Mouse (Mus musculus): Measurements from ENCODE around the gene Prss46. TPM values are rescaled to one million over a fixed set of nuclear protein-coding genes. Genes with fewer than 3 reads are reported as not detected.

Gene Prss46
- polyA plus RNA-seq, 1 experiment, result 0.08 TPM

- 79% methylated on average over 2 of the region's 2 CpGs for WGBS
- Histone ChIP-seq H3K4me1 (replicated peaks; ENCODE audit: control insufficient read depth, insufficient read depth, low read length) (peaks cover 4% of the 10 kb centered on the region; the same call in 1 of the 2 replicates), H3K27ac (ENCODE audit: control insufficient read depth, insufficient read depth, low read length) (no peak overlapping the region), H3K36me3 (ENCODE audit: control insufficient read depth, insufficient read depth, low read length) (no peaks in the 10 kb centered on the region), H3K4me3 (ENCODE audit: control insufficient read depth, insufficient read depth, low read length) (no peak overlapping the region), H3K27me3 (ENCODE audit: control insufficient read depth, insufficient read depth, low read length) (no peaks in the 10 kb centered on the region)
- TF ChIP-seq POLR2A (IDR thresholded peaks at IDR 0.05; ENCODE audit: control insufficient read depth, extremely low read depth, insufficient read depth, low read length, poor library complexity) (no peak), CTCF (IDR thresholded peaks at IDR 0.05; ENCODE audit: borderline replicate concordance, control insufficient read depth, extremely low read depth, insufficient read depth, low read length, poor library complexity) (no peak)
- no peak for DNase-seq
These were observed 8.2 kb upstream of the Prss46 start for GRCm38 (mm10) chr9:110836112-110836511.

DNA sequence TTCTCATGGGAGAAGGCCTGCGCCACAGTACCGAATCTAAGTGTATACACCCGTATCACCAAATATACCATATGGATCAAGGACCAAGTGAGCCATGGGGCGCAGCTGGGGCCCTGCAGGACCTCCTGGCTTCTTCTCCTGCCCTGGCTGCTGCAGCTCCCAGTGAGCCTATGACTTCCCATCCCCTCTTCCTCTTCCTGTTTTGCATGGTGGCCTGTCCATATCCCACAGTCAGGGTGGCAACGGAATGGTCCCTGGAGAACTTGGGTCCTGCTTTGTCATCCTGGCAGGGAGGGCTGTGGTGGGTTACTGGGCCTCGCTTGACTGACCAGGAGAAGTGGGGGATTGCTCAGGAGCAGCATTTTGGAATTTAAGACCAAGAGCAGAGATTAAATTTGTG lies 3.4 kb upstream of the Prss46 start:
- no peak for DNase-seq
- Histone ChIP-seq H3K36me3 (ENCODE audit: control insufficient read depth, insufficient read depth, low read length) (no peaks in the 10 kb centered on the region), H3K27ac (ENCODE audit: control insufficient read depth, insufficient read depth, low read length) (no peak overlapping the region), H3K27me3 (ENCODE audit: control insufficient read depth, insufficient read depth, low read length) (no peaks in the 10 kb centered on the region), H3K4me3 (ENCODE audit: control insufficient read depth, insufficient read depth, low read length) (no peak overlapping the region), H3K4me1 (replicated peaks; ENCODE audit: control insufficient read depth, insufficient read depth, low read length) (no peaks in the 10 kb centered on the region)
- WGBS, result 94% methylated on average over 6 of the region's 6 CpGs
- TF ChIP-seq CTCF (IDR thresholded peaks at IDR 0.05; ENCODE audit: borderline replicate concordance, control insufficient read depth, extremely low read depth, insufficient read depth, low read length, poor library complexity) (no peak), POLR2A (IDR thresholded peaks at IDR 0.05; ENCODE audit: control insufficient read depth, extremely low read depth, insufficient read depth, low read length, poor library complexity) (no peak)

DNA sequence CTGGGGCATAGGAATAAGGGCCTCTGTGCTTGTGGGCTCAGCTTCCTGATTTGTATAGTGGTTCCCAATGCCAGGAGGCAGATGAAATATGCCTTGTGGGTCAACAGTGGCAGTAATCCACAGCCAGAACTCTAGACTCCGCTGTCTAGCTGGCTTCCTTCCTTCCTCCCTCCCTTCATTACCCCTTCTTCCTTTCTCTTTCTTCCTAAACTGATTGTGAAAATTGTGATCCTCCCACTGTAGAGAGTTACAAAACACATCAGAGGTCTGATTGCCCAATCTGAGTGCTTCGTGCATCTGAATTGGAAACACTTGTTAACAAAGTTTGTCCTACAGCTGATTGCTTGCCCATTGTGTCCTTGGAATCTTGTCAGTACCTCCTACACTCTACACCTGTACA lies 2.9 kb upstream of the Prss46 start:
- WGBS, result 24% methylated on average over 2 of the region's 2 CpGs
- no peak overlapping the region for H3K4me3 ChIP-seq (ENCODE audit: control insufficient read depth, insufficient read depth, low read length)
- no peak for DNase-seq

GRCm38 (mm10) chr9:110849162-110849561 lies 4.9 kb downstream of the Prss46 start:
- Histone ChIP-seq H3K4me3 (ENCODE audit: control insufficient read depth, insufficient read depth, low read length) (no peak overlapping the region), H3K4me1 (replicated peaks; ENCODE audit: control insufficient read depth, insufficient read depth, low read length) (no peaks in the 10 kb centered on the region), H3K27me3 (ENCODE audit: control insufficient read depth, insufficient read depth, low read length) (no peaks in the 10 kb centered on the region), H3K36me3 (ENCODE audit: control insufficient read depth, insufficient read depth, low read length) (no peaks in the 10 kb centered on the region), H3K27ac (ENCODE audit: control insufficient read depth, insufficient read depth, low read length) (no peak overlapping the region)
- TF ChIP-seq CTCF (IDR thresholded peaks at IDR 0.05; ENCODE audit: borderline replicate concordance, control insufficient read depth, extremely low read depth, insufficient read depth, low read length, poor library complexity), result no peak
- TF ChIP-seq POLR2A (IDR thresholded peaks at IDR 0.05; ENCODE audit: control insufficient read depth, extremely low read depth, insufficient read depth, low read length, poor library complexity), result no peak
- WGBS, result 90% methylated on average over 7 of the region's 7 CpGs
- DNase-seq, result no peak

More for the DNA sequence above, 2.9 kb upstream of the Prss46 start:
- Histone ChIP-seq H3K36me3 (ENCODE audit: control insufficient read depth, insufficient read depth, low read length) (no peaks in the 10 kb centered on the region), H3K27ac (ENCODE audit: control insufficient read depth, insufficient read depth, low read length) (no peak overlapping the region), H3K4me1 (replicated peaks; ENCODE audit: control insufficient read depth, insufficient read depth, low read length) (no peaks in the 10 kb centered on the region), H3K27me3 (ENCODE audit: control insufficient read depth, insufficient read depth, low read length) (no peaks in the 10 kb centered on the region)
- TF ChIP-seq POLR2A (IDR thresholded peaks at IDR 0.05; ENCODE audit: control insufficient read depth, extremely low read depth, insufficient read depth, low read length, poor library complexity) (no peak), CTCF (IDR thresholded peaks at IDR 0.05; ENCODE audit: borderline replicate concordance, control insufficient read depth, extremely low read depth, insufficient read depth, low read length, poor library complexity) (no peak)

GRCm38 (mm10) chr9:110855903-110856302 lies 11.6 kb downstream of the Prss46 start:
- 88% methylated on average over 7 of the region's 7 CpGs for WGBS
- H3K27ac ChIP-seq (ENCODE audit: control insufficient read depth, insufficient read depth, low read length), result no peak overlapping the region

GRCm38 (mm10) chr9:110856920-110857319 lies 12.6 kb downstream of the Prss46 start:
- TF ChIP-seq POLR2A (IDR thresholded peaks at IDR 0.05; ENCODE audit: control insufficient read depth, extremely low read depth, insufficient read depth, low read length, poor library complexity) (no peak), CTCF (IDR thresholded peaks at IDR 0.05; ENCODE audit: borderline replicate concordance, control insufficient read depth, extremely low read depth, insufficient read depth, low read length, poor library complexity) (no peak)
- 8% methylated on average over 4 of the region's 4 CpGs for WGBS
- Histone ChIP-seq H3K4me3 (ENCODE audit: control insufficient read depth, insufficient read depth, low read length) (no peak overlapping the region), H3K27ac (ENCODE audit: control insufficient read depth, insufficient read depth, low read length) (no peak overlapping the region), H3K4me1 (replicated peaks; ENCODE audit: control insufficient read depth, insufficient read depth, low read length) (0 out of 2 replicates have a peak, but pooled peaks cover 8% of the 10 kb centered on the region), H3K27me3 (ENCODE audit: control insufficient read depth, insufficient read depth, low read length) (peaks cover 8% of the 10 kb centered on the region), H3K36me3 (ENCODE audit: control insufficient read depth, insufficient read depth, low read length) (no peaks in the 10 kb centered on the region)
- peak; percentile 31 for DNase-seq

More at GRCm38 (mm10) chr9:110855903-110856302, 11.6 kb downstream of the Prss46 start:
- H3K36me3 ChIP-seq (ENCODE audit: control insufficient read depth, insufficient read depth, low read length), result no peaks in the 10 kb centered on the region
- no peak for DNase-seq
- peaks cover 8% of the 10 kb centered on the region for H3K27me3 ChIP-seq (ENCODE audit: control insufficient read depth, insufficient read depth, low read length)
- H3K4me1 ChIP-seq (replicated peaks; ENCODE audit: control insufficient read depth, insufficient read depth, low read length), result 0 out of 2 replicates have a peak, but pooled peaks cover 8% of the 10 kb centered on the region
- no peak for TF ChIP-seq POLR2A (IDR thresholded peaks at IDR 0.05; ENCODE audit: control insufficient read depth, extremely low read depth, insufficient read depth, low read length, poor library complexity)
- no peak for TF ChIP-seq CTCF (IDR thresholded peaks at IDR 0.05; ENCODE audit: borderline replicate concordance, control insufficient read depth, extremely low read depth, insufficient read depth, low read length, poor library complexity)
- H3K4me3 ChIP-seq (ENCODE audit: control insufficient read depth, insufficient read depth, low read length), result no peak overlapping the region

All from thymus, adult 2 months (tissue).